Mouse (Mus musculus): ENCODE data around the gene Gse1. TPM values are rescaled to one million over a fixed set of nuclear protein-coding genes. Genes with fewer than 3 reads are reported as not detected.

The Gse1 gene
- polyA plus RNA-seq, 1 experiment from 2014 or later, result 15.4 TPM

- H3K4me3 ChIP-seq, result no peak overlapping the region
- 0 out of 2 replicates have a peak, but pooled peaks cover 3% of the 10 kb centered on the region for H3K27me3 ChIP-seq
- H3K36me3 ChIP-seq, result no peaks in the 10 kb centered on the region
- H3K9me3 ChIP-seq, result no peaks in the 10 kb centered on the region
- no peak overlapping the region for H3K4me2 ChIP-seq
- no peak overlapping the region; the same call in 1 of the 2 replicates for H3K9ac ChIP-seq
- H3K4me1 ChIP-seq (replicated peaks), result peaks cover 67% of the 10 kb centered on the region
- H3K27ac ChIP-seq (replicated peaks), result peak overlapping the region; percentile 18; the same call in 1 of the 2 replicates
- WGBS, result 40% methylated on average over 3 of the region's 3 CpGs
- no peak for ATAC-seq (ENCODE audit: low FRiP score, low read depth)
Observed at GRCm38 (mm10) chr8:120285033-120285432, 56.8 kb downstream of the Gse1 start.

DNA sequence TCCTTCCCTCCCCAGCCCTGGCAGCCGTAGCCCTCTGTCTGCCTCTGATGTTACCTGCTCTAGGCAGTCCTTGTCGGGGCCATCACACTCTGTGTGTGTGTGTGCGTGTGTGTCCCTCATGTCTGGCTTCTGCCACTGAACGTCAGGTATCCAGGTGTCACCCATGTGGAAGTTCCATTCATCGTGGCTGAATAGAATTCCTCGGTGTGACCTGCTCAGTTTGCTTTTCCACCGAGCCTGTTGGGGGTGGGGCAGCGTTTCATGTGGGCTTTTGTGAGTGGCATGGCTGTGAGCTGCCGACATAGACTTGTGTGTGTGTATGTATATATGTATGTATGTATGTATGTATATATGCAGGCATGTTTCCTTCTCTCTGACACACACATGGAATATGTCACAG is 57.6 kb downstream of the Gse1 start:
- H3K9me3 ChIP-seq, result no peaks in the 10 kb centered on the region
- no peak overlapping the region for H3K9ac ChIP-seq
- ATAC-seq (ENCODE audit: low FRiP score, low read depth), result no peak
- H3K27ac ChIP-seq (replicated peaks), result 0 out of 2 replicates have a peak overlapping the region, but pooled peaks have one; percentile 18
- WGBS, result 66% methylated on average over 9 of the region's 9 CpGs
- no peak overlapping the region for H3K4me2 ChIP-seq
- no peak overlapping the region for H3K4me3 ChIP-seq
- no peaks in the 10 kb centered on the region for H3K36me3 ChIP-seq
- 0 out of 2 replicates have a peak, but pooled peaks cover 3% of the 10 kb centered on the region for H3K27me3 ChIP-seq
- H3K4me1 ChIP-seq (replicated peaks), result peaks cover 73% of the 10 kb centered on the region

GRCm38 (mm10) chr8:120288122-120288908 is 60.1 kb downstream of the Gse1 start:
- ATAC-seq (ENCODE audit: low FRiP score, low read depth), result no peak; the same call in 1 of the 2 replicates
- peaks cover 80% of the 10 kb centered on the region for H3K4me1 ChIP-seq (replicated peaks)
- 35% methylated on average over 21 of the region's 21 CpGs for WGBS

DNA sequence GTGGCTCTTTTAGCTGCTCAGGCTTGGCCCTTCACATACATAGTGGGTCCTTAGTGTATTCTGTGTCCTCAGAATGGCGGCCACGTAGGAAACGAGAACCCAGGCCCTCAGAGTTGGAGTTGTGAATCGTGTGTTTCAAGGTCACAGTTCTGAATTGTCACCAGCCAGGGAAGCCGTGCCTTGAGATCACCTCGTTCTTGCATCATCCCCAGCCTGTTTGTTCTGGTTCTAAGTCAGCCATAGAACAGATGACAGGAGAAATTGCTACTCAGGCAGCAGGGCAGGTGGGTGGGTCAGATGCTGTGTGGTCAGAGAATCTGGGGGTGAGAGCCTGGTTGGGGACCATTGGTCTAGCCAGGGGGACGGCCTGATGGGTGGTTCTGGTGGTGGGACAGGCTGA is 60.9 kb downstream of the Gse1 start:
- 75% methylated on average over 7 of the region's 7 CpGs for WGBS
- Histone ChIP-seq H3K4me2 (no peak overlapping the region), H3K9me3 (no peaks in the 10 kb centered on the region), H3K9ac (no peak overlapping the region), H3K36me3 (no peaks in the 10 kb centered on the region), H3K4me3 (no peak overlapping the region), H3K27me3 (no peaks in the 10 kb centered on the region), H3K27ac (replicated peaks) (no peak overlapping the region), H3K4me1 (replicated peaks) (peaks cover 80% of the 10 kb centered on the region)
- ATAC-seq (ENCODE audit: low FRiP score, low read depth), result no peak

More at GRCm38 (mm10) chr8:120288122-120288908, 60.1 kb downstream of the Gse1 start:
- H3K36me3 ChIP-seq, result no peaks in the 10 kb centered on the region
- no peak overlapping the region for H3K27ac ChIP-seq (replicated peaks)
- 0 out of 2 replicates have a peak, but pooled peaks cover 3% of the 10 kb centered on the region for H3K27me3 ChIP-seq
- H3K4me2 ChIP-seq, result no peak overlapping the region
- no peak overlapping the region for H3K9ac ChIP-seq
- no peaks in the 10 kb centered on the region for H3K9me3 ChIP-seq
- no peak overlapping the region for H3K4me3 ChIP-seq

- no peak for ATAC-seq (ENCODE audit: low FRiP score, low read depth)
- Histone ChIP-seq H3K4me3 (no peak overlapping the region), H3K9me3 (no peaks in the 10 kb centered on the region), H3K36me3 (no peaks in the 10 kb centered on the region), H3K27me3 (no peaks in the 10 kb centered on the region), H3K9ac (no peak overlapping the region), H3K4me2 (no peak overlapping the region), H3K27ac (replicated peaks) (no peak overlapping the region; the same call in 1 of the 2 replicates), H3K4me1 (replicated peaks) (peaks cover 80% of the 10 kb centered on the region)
- WGBS, result 35% methylated on average over 10 of the region's 10 CpGs
Observed at GRCm38 (mm10) chr8:120289698-120290181, 61.5 kb downstream of the Gse1 start.

DNA sequence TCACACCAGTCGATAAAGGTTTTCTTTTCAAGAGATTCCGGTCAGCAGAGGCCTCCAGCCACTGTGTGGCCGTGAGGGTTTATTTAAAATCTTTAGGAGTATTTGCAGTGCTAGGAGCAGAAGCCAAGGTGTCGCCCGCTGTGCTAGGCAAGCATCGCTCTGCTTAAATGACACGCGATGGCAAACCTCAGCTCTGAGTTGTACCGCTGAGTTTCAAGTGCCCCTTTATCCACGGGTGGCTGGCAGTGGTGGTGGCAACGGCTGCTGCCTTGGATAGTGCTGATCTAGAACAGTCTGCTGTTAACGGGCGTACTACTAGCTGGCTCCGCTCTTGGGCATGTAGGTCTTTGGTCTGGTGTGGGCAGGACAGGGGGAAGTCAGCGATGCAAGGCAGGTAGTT is 62.4 kb downstream of the Gse1 start:
- Histone ChIP-seq H3K9ac (no peak overlapping the region), H3K9me3 (no peaks in the 10 kb centered on the region)

GRCm38 (mm10) chr8:120291650-120292049 is 63.4 kb downstream of the Gse1 start:
- H3K27me3 ChIP-seq, result no peaks in the 10 kb centered on the region
- no peak overlapping the region for H3K9ac ChIP-seq
- peaks cover 87% of the 10 kb centered on the region for H3K4me1 ChIP-seq (replicated peaks)
- ATAC-seq (ENCODE audit: low FRiP score, low read depth), result no peak
- H3K36me3 ChIP-seq, result no peaks in the 10 kb centered on the region
- no peaks in the 10 kb centered on the region for H3K9me3 ChIP-seq
- H3K27ac ChIP-seq (replicated peaks), result peak overlapping the region; percentile 3; the same call in 1 of the 2 replicates
- no peak overlapping the region for H3K4me3 ChIP-seq
- no peak overlapping the region for H3K4me2 ChIP-seq
- WGBS, result 65% methylated on average over 9 of the region's 9 CpGs

More for the DNA sequence above, 62.4 kb downstream of the Gse1 start:
- ATAC-seq (ENCODE audit: low FRiP score, low read depth), result no peak
- H3K4me3 ChIP-seq, result no peak overlapping the region
- WGBS, result 55% methylated on average over 15 of the region's 15 CpGs
- H3K27me3 ChIP-seq, result no peaks in the 10 kb centered on the region
- H3K36me3 ChIP-seq, result no peaks in the 10 kb centered on the region
- peaks cover 80% of the 10 kb centered on the region for H3K4me1 ChIP-seq (replicated peaks)
- peak overlapping the region; percentile 38; the same call in 1 of the 2 replicates for H3K27ac ChIP-seq (replicated peaks)
- no peak overlapping the region for H3K4me2 ChIP-seq

GRCm38 (mm10) chr8:120292316-120293107 is 64.3 kb downstream of the Gse1 start:
- Histone ChIP-seq H3K27me3 (no peaks in the 10 kb centered on the region), H3K9ac (no peak overlapping the region), H3K9me3 (no peaks in the 10 kb centered on the region), H3K4me3 (no peak overlapping the region), H3K27ac (replicated peaks) (peak overlapping the region; percentile 55; the same call in 1 of the 2 replicates), H3K4me2 (no peak overlapping the region), H3K36me3 (no peaks in the 10 kb centered on the region), H3K4me1 (replicated peaks) (peaks cover 95% of the 10 kb centered on the region)
- WGBS, result 34% methylated on average over 8 of the region's 8 CpGs
- ATAC-seq (ENCODE audit: low FRiP score, low read depth), result peak; percentile 65

DNA sequence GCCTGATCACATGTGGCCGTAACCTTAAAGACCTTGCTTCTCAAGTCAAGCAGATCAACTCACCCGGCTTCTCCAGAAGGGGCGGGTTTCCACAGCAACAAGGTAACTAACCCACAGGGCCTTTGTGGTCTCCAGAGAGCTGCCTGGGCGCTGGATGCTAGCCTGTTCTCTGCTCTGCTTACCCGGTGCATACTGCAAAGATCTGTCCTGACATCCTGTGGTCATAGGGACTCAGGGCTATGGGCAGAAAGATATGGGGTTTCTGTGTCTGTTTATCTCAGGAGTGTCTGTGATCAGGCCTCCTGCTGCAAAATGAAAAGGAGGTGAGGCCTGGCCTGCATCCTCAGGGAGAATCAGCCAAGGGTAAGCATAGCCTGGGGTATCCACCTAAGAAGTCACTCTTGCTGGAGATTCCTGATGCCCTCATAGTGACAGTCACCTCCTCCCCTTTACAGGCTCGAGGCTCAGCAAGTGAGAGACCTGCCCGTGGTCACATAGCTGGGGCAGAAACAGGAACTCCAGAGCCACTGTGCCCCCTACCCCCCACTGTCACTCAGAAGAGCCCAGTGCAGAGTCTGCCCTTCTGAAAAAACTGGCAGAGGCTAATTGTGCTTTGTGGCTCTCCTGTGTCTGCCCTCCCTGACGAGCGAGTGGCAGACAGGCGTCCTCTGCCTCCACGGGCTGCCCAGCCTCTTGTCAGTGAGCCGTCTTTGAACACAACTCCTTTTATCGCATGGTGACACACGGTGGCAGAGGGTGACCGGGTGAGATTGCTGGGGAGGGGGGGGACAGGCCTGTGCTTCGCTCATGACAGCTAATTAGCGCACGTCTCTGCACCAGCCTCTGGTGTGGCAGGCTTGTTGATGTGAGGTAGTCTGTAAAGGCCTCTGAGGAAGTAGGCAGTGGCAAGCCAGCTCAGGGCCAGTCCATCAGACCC is 65.4 kb downstream of the Gse1 start:
- H3K4me1 ChIP-seq (replicated peaks), result peaks cover 94% of the 10 kb centered on the region
- H3K4me2 ChIP-seq, result no peak overlapping the region
- WGBS, result 16% methylated on average over 18 of the region's 18 CpGs
- peak overlapping the region; percentile 55 for H3K27ac ChIP-seq (replicated peaks)
- H3K9me3 ChIP-seq, result no peaks in the 10 kb centered on the region
- no peak for ATAC-seq (ENCODE audit: low FRiP score, low read depth)
- peak overlapping the region; percentile 7; the same call in 1 of the 2 replicates for H3K9ac ChIP-seq
- H3K36me3 ChIP-seq, result no peaks in the 10 kb centered on the region
- H3K27me3 ChIP-seq, result no peaks in the 10 kb centered on the region
- no peak overlapping the region for H3K4me3 ChIP-seq

DNA sequence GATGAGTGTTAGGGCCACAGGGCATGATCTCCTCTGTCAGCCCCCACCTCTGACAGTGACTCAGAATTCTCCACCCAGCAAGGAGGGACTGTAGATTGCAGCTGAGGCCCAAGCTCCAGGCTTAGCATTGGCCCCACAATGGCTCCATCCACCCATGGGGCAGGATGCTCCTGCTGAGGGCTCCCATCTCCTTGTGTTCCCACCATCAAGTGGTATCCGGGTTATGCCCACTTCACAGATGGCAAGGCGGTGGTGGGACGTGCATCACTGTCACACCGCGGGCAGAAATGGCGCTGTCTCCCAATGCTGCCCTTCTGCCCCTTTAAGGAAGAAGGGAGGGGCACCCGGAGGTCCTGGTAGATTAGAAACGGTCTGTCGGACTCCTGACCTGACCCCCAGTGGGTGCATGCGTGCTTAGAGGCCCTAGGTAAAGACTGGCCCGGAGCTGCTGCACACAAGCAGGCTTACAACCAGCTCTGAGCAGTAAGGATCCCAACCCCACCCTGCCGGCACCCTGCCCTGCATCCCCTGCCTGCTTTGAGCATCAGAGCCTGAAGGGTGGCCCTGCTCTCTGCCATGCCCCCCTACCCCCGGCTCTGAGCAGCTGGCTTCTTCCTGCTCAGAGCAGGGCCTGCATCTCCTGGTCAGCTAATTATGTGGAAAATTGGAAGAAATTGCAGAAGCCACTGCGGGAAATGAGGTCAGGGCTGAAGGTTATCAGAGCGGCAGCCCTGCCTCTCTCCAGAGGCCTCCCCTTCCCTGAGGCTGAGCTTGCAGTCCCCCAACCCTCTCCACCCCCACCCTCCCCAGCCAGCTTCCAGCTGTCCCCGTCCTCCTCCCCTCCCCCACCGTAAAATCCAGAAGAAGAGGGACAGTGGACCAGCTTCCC is 67.0 kb downstream of the Gse1 start:
- Histone ChIP-seq H3K4me2 (no peak overlapping the region), H3K9me3 (no peaks in the 10 kb centered on the region), H3K27me3 (no peaks in the 10 kb centered on the region), H3K4me3 (no peak overlapping the region), H3K36me3 (no peaks in the 10 kb centered on the region), H3K4me1 (replicated peaks) (peaks cover 93% of the 10 kb centered on the region), H3K27ac (replicated peaks) (peak overlapping the region; percentile 55), H3K9ac (no peak overlapping the region; the same call in 1 of the 2 replicates)
- no peak for ATAC-seq (ENCODE audit: low FRiP score, low read depth)
- WGBS, result 25% methylated on average over 15 of the region's 17 CpGs
